Mouse (Mus musculus) embryo, embryonic 10 days (tissue): ENCODE measurements around the gene Hsd3b6.
"Not testable (repeated sequence)": the region's sequence is repeated elsewhere in the genome, so short reads cannot be mapped to it uniquely, and the experiment has no call there.

ENCODE experiments used
- DNase-seq: peaks from one replicate; pipeline ENCODE4 v3.0.0-alpha.2; 2015; ENCODE audit warnings: low spot score

Gene Hsd3b6

GRCm38 (mm10) chr3:98814101-98814670 is at the start of gene Hsd3b6:
Gene Hsd3b6, minus strand, starts transcription at chr3:98814443.
- peak; percentile 4 for DNase-seq

GRCm38 (mm10) chr3:98862800-98863199 is 48.6 kb upstream of the Hsd3b6 start:
- DNase-seq: no peak

- no peak for DNase-seq
Measured at GRCm38 (mm10) chr3:98859576-98859975, 45.3 kb upstream of the Hsd3b6 start, which contains the start of gene Hsd3b1. Gene Hsd3b1, minus strand, starts transcription at chr3:98859794.

- no peak for DNase-seq
Measured at GRCm38 (mm10) chr3:98858051-98858450, 43.8 kb upstream of the Hsd3b6 start.

GRCm38 (mm10) chr3:98856892-98857291 is 42.6 kb upstream of the Hsd3b6 start:
- DNase-seq: no peak

- peak; percentile 9 for DNase-seq
Measured at GRCm38 (mm10) chr3:98855160-98855559, 40.9 kb upstream of the Hsd3b6 start.

- no peak for DNase-seq
Measured at GRCm38 (mm10) chr3:98853685-98854084, 39.4 kb upstream of the Hsd3b6 start.

GRCm38 (mm10) chr3:98853051-98853450 is 38.8 kb upstream of the Hsd3b6 start:
- no peak for DNase-seq

- no peak for DNase-seq
Measured at GRCm38 (mm10) chr3:98852631-98853030, 38.4 kb upstream of the Hsd3b6 start.

GRCm38 (mm10) chr3:98851853-98852252 is 37.6 kb upstream of the Hsd3b6 start:
- no peak for DNase-seq

- DNase-seq: no peak
Measured at GRCm38 (mm10) chr3:98850262-98850661, 36.0 kb upstream of the Hsd3b6 start.

- no peak for DNase-seq
Measured at GRCm38 (mm10) chr3:98848898-98849297, 34.7 kb upstream of the Hsd3b6 start.

GRCm38 (mm10) chr3:98812653-98813052 is 1.6 kb downstream of the Hsd3b6 start:
- DNase-seq: not testable (repeated sequence)

- not testable (repeated sequence) for DNase-seq
Measured at GRCm38 (mm10) chr3:98805032-98805431, 9.2 kb downstream of the Hsd3b6 start.

- no peak for DNase-seq
Measured at GRCm38 (mm10) chr3:98786551-98786950, 27.7 kb downstream of the Hsd3b6 start.

- DNase-seq: no peak
Measured at GRCm38 (mm10) chr3:98782181-98782868, 31.9 kb downstream of the Hsd3b6 start.

GRCm38 (mm10) chr3:98780921-98781320 is 33.3 kb downstream of the Hsd3b6 start:
- DNase-seq: no peak

GRCm38 (mm10) chr3:98764155-98764554 is 50.1 kb downstream of the Hsd3b6 start:
- DNase-seq: no peak

- no peak for DNase-seq
Measured at GRCm38 (mm10) chr3:98756836-98757235, 57.4 kb downstream of the Hsd3b6 start.
